Mouse (Mus musculus) NIH3T3 (cell line): ENCODE measurements around the gene Arhgap20.

Experiments
- DNase-seq: peaks from one replicate; pipeline ENCODE4 v3.0.0-alpha.2; 2012; ENCODE audit warnings: low read depth

The Arhgap20 gene

DNA sequence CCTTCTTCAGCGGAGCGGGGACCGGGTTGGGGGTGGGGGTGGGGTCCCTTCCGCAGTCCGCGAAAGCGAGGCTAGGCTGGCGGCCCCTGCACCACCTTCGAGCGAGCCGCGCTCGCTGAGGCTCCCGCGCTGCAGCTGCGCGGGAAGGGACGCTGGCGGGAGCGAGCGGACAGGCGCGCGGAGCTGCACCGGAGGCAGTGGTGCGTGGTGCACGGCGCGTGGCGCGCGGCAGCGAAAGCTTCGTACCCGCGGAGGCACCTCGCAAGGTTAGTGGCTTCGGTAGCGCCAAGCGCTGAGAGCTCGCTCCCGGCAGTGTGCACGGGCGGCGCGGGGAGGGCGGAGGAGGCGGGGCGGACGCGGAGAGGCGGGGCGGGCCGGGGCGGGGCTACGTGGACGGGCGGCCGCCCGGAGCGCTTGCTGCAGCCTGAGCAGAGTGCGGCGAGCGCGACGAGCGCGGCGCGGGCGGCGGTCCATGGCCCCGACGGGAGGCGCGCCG lies at the start of gene Arhgap20:
Gene Arhgap20, plus strand, starts transcription at position 417 of the 496 bp plus-strand sequence.
- DNase-seq = peak; percentile 45

DNA sequence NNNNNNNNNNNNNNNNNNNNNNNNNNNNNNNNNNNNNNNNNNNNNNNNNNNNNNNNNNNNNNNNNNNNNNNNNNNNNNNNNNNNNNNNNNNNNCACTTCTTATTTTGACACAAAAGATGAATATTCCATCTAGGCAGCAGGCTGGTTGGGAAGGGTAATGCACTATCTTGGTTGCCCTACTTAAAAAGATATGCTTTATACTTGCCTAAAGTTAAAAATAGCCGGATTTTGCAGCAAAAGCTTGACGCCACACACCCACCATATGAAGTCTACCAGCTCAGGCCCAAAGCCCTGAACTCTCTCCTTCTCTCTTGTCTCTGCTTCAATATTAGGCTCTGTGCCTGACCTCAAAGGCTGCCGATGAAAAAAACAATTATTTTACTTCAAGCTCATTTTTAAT lies 46.3 kb upstream of the Arhgap20 start:
- DNase-seq = no peak

DNA sequence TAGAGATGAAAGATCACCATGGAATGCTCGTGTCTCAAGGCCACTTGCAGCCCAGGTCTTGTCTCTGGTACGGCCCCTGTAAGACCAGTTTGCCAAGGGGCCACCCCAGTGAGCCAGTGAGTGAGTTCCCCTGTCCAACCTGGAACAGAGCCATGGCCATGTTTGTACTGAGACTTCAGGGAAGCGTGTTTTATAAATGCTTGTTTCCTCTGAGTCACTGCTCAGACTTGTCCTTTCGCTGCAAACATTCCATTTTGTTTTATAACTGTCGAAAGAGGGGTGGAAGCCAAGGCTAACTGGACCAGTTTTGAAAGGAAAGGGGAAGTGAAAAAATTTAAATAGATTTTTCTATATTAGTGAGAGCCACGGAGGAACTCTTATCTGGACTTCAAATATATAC lies 37.2 kb upstream of the Arhgap20 start:
- DNase-seq = peak; percentile 63

DNA sequence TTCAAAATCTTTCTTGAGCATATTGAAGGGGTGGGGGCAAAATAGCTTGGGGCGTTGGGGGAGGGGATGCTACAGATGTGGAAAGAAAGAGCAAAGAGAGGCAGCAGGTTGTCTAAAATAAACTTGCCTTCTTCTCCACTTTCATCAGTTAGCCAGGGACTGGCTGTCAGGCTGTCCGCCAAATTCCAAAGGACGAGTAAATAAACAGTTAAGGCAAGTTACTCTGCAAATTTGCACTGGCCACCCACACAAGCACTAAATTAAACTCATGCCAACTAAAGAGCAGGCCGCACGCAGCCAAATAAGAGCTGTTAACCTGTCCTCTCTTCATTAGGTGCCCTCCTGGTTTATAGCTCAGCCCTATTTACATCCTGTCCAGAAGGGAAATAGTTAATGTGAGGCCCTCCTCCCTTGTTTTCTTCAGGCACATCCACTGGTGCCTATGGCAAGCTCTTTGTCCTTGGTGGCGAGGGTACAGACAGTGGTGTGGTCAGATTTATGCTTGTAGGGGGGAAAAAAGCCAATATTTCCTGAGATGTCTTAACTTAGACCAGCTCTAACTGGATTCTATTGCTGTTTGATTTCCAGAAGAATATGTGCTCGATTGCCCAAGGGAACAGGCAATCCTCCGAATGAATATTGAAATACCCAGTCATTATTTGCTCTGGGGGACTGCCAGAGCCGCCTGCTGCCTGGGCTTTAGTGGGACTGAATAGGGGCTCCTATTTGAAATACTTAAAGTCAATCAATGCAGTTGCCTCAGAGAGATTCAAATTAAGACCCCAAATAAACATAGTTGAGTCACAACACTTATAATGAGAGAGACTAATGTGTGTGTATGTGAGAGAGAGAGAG lies 29.7 kb upstream of the Arhgap20 start:
- DNase-seq = no peak

DNA sequence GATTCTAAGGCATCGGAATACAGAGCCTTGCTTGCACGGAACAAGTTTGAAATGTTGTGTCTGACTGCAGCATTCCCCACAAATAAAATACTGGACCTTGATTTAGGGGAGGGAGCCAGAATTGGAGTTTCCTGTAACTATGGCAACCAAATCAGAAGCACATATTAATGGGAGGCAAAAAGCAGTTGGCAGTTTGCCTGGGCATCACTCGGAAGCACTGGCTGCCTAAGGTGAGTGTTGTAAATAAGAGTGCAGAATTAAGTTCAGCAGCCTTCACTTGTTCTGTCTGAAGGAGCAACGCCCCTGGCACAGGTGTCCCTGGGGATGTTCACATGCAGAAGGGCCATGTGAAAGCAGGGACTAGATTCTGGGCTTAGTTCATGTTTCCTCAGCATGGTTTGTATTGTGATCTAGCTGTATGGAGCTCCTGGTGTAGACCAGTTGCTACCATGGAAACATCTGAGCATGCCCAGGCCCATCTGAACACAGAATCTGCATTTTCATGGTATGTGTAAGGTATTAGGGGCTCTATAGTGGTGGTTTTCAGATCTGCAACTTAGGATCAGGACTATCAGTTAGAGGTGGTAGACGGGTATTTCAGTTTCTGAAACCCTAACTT lies 28.3 kb upstream of the Arhgap20 start:
- no peak for DNase-seq

- DNase-seq = peak; percentile 22
Measured at GRCm38 (mm10) chr9:51738349-51738748, 26.8 kb upstream of the Arhgap20 start.

- DNase-seq = no peak
Measured at GRCm38 (mm10) chr9:51739826-51740225, 25.3 kb upstream of the Arhgap20 start.

- no peak for DNase-seq
Measured at GRCm38 (mm10) chr9:51750144-51750543, 15.0 kb upstream of the Arhgap20 start.

- DNase-seq = no peak
Measured at GRCm38 (mm10) chr9:51761003-51761402, 4.1 kb upstream of the Arhgap20 start.

DNA sequence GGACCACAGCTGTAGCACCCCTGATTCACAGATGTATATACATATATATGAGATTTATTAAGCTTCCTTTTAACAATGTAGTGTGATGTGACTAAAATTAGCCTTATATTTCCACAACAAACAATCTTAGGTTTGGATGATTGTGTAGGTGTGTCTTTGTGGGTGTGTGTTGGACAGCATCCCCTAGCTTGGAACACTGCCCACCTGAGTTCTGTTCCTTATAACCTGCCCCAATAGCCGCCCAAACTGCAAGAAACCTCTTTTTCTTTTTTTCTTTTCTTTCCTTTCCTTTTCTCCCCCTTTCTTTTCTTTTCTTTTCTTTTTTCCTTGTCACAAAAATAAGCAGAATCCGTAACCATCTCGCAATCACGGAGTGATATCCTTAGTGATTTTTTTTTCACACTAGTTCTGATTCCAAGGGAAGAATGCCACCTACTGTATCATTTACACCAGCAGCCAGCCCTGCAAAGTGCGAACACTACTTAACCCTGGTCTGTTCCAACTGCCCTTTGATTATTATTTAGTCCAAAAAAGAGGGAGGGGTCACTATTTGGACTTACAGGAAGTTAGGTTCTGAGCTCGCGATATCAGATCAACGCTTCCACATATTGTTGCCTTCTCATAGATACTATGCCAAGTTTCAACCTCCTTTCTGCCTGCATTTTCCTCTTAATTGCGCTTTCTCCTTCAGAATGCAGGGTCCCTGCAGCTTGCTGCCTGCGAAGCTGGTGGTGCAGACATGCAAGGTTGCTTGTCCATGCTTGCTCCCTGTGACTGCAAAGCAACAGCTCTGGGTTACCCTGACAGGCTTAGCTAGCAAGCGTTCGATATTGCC lies 879 bp upstream of the Arhgap20 start:
- DNase-seq = peak; percentile 2

DNA sequence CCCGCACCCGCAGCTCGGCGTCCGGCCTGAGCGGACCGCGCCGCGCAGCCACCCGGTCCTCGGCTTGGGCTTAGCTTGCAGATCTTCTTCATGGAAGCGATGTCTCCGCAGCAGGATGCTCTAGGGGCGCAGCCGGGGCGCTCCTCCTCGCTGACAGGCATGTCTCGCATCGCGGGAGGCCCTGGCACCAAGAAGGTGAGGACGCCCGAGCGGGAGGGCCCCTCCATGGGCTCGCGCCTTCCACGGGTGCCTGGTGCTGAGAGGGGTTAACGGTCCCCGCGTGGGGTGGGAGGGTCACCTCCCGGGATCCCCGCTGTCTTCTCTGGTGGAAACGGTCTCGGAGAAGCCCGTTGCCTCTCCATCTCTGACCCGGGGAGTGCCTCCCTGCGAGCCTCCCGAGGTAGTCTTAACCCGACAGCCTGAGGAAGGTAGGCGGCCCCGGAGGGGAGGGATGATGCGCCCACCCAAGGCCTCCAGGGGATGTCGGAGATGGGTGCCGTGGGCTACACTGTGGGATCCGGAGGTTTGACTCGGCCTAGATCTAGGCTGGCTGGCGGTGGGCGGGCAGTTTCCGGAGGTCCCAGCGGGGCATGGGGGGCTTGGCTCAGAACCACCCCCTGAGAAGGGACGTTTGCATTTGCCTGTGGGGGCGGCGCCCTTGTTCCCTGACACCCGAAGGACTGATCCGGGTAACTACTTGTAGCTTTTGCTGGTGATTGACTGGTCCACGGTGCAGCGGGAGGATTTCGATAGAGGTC lies 459 bp downstream of the Arhgap20 start:
- no peak for DNase-seq

- no peak for DNase-seq
Measured at GRCm38 (mm10) chr9:51766175-51767062, 1.3 kb downstream of the Arhgap20 start.

DNA sequence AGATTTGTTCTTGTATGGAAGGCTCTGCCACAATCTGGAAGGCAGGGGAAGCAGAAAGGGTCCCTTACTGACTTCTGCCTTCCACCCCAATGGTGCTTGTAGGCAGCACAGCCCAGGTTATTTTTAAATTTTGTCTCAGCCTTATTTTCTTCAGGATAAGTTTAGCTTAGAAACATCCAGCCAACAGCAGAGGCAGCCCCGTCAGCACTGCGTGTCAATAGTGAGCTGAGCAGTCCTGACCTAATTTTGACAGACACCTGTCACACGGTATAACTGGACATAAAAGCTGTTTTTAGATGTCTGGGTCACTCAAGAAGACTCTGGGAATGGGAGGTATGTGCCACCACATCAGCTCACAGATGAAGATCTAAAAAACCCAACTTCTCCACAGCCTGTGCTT lies 9.1 kb downstream of the Arhgap20 start:
- DNase-seq = no peak

DNA sequence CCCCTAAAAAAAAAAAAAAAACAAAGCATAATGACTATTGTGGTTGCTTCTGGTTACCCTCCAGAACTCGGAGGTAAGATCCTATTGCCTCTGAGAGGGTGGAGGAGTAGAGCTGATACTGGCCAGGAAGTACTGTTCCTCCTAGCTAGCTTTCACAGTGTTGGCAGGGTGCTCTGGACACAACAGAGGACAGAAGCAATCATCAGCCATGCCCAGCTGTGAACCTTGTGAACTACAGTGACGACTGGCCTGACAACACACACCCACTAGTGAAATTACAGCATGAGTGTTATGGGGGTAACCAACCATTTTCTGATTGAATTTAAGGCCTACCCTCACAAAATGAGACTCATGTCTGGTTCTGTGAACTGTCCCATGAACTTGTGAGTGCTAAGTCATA lies 11.3 kb downstream of the Arhgap20 start:
- DNase-seq = no peak

DNA sequence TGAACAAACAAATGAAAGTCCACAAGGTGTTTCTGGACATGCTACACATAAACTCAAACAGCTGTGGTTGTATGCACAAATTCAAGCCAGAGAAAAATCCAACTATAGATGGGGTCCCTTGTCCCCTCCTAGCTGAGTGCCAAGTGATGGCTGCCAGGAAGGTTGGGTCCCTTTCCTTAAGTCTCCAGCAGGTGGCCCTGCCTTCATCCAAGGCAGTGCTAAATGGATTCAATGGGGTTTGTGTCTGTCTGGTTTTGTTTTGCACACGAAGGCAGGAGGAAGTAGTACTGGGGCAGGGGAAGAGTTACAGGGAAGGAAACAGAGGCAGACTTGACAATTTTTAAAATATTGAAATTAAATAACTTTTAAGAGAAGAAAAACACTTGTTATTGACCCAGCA lies 12.0 kb downstream of the Arhgap20 start:
- DNase-seq = peak; percentile 39

- DNase-seq = no peak
Measured at GRCm38 (mm10) chr9:51779232-51779631, 14.1 kb downstream of the Arhgap20 start.

DNA sequence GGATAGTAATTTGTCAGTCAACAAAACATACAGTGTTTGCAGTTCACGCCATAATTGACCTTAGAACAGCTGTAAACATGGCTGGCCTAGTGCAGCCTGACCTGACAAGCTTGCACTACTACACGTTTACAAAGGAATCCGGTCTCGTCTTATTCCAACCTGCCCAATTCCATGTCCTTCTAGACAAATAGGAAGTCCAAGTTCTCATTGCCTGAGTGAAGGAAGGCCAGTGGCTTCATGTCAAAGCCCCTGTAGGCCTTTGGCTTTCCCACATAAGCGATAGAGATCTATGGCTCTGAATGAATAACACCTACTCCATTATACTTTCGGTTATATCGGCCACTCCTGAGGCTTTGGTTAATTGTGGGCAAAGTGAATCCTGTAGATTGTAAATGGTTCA lies 16.0 kb downstream of the Arhgap20 start:
- DNase-seq = no peak

DNA sequence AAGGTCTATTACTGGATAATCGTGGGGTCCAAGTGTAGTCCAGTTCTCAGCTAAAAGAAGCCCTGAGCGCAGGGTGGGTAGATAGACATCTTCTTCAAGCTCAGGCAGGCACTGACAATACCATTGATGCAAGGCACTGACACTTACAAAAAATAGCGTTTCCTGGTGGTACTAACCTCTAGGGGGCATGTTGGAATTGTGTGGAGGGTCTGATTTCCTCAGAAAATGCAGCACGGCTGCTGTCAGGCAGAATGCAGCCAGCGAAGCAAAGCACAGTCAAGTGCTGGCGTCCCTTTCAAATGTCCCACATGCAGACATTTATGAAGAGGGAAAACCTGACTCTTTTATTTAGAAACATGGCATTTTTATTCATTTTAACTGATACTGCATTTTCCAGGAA lies 22.2 kb downstream of the Arhgap20 start:
- no peak for DNase-seq

- DNase-seq = peak; percentile 8
Measured at GRCm38 (mm10) chr9:51788466-51788865, 23.3 kb downstream of the Arhgap20 start.

- no peak for DNase-seq
Measured at GRCm38 (mm10) chr9:51795206-51795605, 30.1 kb downstream of the Arhgap20 start.

- DNase-seq = no peak
Measured at GRCm38 (mm10) chr9:51798251-51798650, 33.1 kb downstream of the Arhgap20 start.
